Mouse (Mus musculus) layer of hippocampus, adult 2 months (tissue): ENCODE measurements around the gene Btbd9. TPM values are rescaled to one million over a fixed set of nuclear protein-coding genes. Genes with fewer than 3 reads are reported as not detected.

Source experiments
- DNase-seq, 2 experiments: peaks; one replicate each; pipeline ENCODE4 v3.0.0; 2022; ENCODE audit warnings: low spot score in 2 of 2
- H3K27ac ChIP-seq: fragments of 200-600 bp; 2 replicates; pipeline ENCODE4 v1.8.1; 2022
- H3K4me3 ChIP-seq: fragments of 200-600 bp; 2 replicates; pipeline ENCODE4 v1.8.1; 2022; ENCODE audit warnings: mild to moderate bottlenecking
- CTCF ChIP-seq: fragments of 200-600 bp; conservative IDR thresholded peaks from 2 replicates; pipeline ENCODE4 v1.8.1; 2022; ENCODE audit warnings: antibody characterized with exemption, mild to moderate bottlenecking, moderate library complexity
- total RNA-seq, 2 experiments: library from RNA; stranded (reverse); gene quantifications; 2 replicates each; pipeline ENCODE4 v1.2.3; 2021

The Btbd9 gene
- total RNA-seq, 2 experiments from 2014 or later, result 168 to 187 TPM

DNA sequence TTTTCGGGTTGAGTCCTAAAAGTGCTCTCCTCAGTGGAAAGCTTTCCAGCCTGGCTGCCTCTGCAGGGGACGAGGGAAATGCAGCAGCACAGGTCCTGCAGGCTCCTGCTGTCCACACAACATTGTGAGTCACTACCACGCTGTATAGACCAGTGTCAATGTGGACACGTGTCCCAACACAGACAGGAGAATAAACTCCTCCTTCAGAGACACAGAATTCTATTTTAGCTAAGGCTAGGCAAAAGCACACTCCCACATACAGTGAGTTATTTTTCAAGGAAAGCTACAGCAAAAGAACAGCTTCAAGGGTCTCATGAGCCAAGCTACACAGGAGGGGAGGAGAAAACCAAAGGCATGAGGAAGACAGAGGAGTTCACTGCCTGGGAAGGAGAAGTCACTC is 243.2 kb downstream of the Btbd9 start:
- Histone ChIP-seq H3K27ac (peak overlapping the region; percentile 4; the same call in 1 of the 2 replicates), H3K4me3 (no peak overlapping the region)
- TF ChIP-seq CTCF, result no peak
- no peak for DNase-seq

DNA sequence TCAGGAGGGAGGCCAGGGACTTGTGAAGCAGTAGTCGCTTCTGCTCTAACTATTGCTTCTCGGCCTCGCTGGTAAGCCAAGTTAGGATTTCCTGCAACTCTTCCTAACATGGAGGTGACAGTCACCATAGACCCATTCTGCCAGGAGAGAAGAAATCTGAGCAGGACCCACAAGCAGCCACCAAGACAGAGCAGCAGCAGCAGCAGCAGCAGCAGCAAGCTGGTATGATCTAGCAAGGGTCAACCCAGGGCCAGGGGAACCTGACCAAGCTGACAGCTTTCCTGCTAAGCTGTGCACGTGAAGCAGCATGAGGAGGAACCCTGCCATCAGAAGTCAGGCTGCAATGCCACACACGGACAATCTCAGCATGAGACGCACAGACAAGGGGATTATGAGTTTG is 244.9 kb downstream of the Btbd9 start:
- TF ChIP-seq CTCF, result no peak
- H3K4me3 ChIP-seq, result no peak overlapping the region
- H3K27ac ChIP-seq, result no peak overlapping the region
- no peak for DNase-seq

DNA sequence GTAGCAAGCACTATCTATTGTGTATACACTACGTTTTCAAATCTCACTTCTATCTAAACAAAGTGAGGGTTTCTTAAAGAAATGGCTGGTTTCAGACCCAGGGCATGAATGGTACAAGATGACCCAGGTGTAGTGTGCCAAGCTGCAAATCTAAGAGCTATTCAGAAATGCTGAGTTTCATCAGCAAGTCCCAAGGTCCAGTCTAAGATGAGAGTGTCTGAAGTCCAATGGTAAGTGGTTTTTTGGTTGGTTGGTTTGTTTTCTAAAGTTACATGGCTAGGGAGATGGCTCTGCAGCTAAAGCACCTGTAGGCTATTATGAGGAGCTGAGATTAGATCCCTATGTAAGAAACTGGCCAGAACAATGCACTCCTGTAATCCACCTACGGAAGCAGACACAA is 246.8 kb downstream of the Btbd9 start:
- no peak for DNase-seq
- no peak for TF ChIP-seq CTCF
- Histone ChIP-seq H3K4me3 (no peak overlapping the region), H3K27ac (peak overlapping the region; percentile 82; the same call in 1 of the 2 replicates)

DNA sequence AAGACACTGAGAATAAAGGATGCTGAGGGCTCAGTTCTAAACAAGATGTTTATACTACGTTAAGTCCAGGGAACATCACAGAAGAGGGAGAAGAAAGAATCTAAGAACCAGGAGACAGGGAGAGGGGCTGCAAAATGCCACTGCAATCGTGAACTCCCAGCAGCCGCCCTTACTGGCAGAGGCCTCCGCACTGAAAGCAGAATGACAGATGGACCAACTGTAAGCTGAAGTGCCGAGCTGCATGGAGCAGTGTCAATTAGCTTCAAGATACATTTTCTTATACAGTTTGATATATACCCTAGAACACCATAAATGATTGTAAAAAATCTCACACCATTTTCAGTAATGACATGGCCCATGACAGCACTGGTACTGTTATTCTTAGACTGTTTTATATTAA is 247.4 kb downstream of the Btbd9 start:
- DNase-seq, result no peak
- Histone ChIP-seq H3K4me3 (no peak overlapping the region), H3K27ac (peak overlapping the region; percentile 82)
- TF ChIP-seq CTCF, result no peak

DNA sequence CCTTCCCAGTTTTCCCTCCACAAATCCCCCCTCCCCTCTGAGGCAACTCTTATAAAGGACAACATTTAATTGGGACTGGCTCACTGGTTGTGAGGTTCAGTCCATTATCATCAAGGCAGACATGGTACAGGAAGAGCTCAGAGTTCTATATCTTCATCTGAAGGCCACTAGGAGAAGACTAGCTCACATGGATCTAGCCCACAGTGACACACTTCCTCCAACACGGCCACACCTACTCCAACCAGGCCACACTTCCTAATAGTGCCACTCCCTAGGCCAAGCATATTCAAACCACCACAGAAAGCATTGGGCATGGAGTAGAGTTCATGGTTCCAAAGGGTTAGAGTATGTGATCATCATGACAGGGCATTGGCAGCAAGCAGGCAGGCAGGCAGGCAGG is 249.4 kb downstream of the Btbd9 start:
- DNase-seq, result no peak
- H3K27ac ChIP-seq, result no peak overlapping the region
- no peak for TF ChIP-seq CTCF
- H3K4me3 ChIP-seq, result no peak overlapping the region

DNA sequence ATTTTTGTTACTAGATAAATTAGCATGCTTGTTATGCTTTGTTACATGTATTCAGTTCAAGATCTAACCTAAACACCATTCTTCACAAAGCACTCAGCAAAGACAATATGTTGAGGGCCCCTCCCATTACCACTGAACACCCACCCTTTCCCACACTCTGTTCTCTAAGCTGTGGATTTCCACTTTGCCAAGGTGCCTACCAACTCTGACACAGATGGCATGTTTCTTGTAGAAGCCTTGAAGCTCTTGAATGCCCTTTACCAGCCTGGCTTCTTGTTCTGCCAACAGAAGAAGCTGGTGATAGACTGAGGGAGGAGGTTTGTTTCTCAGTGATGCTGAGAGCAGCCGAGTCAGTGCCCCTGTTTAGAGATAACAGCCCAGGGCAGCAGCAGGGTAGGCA is 256.0 kb downstream of the Btbd9 start:
- Histone ChIP-seq H3K4me3 (no peak overlapping the region), H3K27ac (peak overlapping the region; percentile 43; the same call in 1 of the 2 replicates)
- peak in 1 of 2 experiments; percentile 42 for DNase-seq
- no peak for TF ChIP-seq CTCF

DNA sequence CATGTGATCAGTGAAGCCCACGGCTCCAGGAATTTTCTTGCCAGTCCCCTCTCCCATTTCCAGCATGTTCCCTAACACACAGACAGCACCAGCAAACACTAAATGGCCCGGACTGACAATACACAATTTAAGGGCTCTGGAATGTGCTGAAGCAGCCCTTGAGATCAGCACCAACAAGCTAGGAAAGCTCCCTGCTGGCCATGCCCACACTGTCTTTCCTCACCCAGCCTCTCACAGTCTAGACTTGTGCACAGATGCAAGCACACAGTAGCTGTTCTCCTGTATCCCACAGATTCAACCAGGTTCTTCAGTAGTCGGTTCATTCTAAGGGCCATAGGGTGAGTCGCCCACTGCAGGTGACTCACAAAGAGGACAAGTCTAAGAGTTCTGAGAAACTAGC is 263.6 kb downstream of the Btbd9 start:
- Histone ChIP-seq H3K27ac (peak overlapping the region; percentile 94), H3K4me3 (no peak overlapping the region)
- TF ChIP-seq CTCF, result no peak
- no peak for DNase-seq

DNA sequence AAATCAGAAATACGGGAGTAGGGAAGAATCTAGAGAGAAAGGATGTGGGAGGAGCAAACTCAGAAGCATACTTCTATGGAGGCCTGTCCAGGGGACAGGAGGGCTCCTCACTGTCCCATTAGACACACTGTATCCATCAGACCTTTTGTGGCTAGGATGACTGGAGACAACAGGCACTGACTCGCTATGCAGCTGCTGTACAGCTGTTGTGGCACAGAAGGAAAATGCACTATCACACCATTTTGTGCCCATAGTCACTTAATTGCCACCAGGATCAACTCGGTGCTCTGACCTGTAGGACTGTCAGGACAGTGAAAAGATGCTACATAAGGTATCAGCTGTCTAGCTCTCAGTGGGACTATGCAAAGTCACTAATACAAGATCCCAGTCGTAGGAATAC is 266.7 kb downstream of the Btbd9 start:
- peak overlapping the region; percentile 94 for H3K27ac ChIP-seq
- no peak for TF ChIP-seq CTCF
- no peak overlapping the region for H3K4me3 ChIP-seq
- DNase-seq, result no peak

DNA sequence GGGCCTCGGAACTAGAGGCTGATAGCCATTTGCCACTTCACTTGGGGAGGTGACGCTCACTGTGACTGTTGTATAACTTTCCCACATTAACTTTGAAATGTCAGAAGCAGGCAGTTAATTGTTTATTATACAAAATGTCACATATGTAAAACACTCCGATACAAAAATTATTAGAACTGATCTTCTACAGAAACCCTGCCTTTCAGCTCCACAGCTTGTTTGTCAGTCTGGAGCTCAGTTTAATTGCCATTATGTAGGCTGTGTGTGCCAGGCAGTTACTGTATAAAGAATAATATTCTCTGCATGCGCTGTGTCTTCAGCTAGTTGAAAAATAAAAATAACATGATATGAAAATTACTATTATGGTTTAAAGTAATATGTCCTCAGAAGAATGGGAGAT is 267.4 kb downstream of the Btbd9 start:
- Histone ChIP-seq H3K4me3 (no peak overlapping the region), H3K27ac (peak overlapping the region; percentile 94)
- TF ChIP-seq CTCF, result no peak
- peak in 1 of 2 experiments; percentile 41 for DNase-seq

DNA sequence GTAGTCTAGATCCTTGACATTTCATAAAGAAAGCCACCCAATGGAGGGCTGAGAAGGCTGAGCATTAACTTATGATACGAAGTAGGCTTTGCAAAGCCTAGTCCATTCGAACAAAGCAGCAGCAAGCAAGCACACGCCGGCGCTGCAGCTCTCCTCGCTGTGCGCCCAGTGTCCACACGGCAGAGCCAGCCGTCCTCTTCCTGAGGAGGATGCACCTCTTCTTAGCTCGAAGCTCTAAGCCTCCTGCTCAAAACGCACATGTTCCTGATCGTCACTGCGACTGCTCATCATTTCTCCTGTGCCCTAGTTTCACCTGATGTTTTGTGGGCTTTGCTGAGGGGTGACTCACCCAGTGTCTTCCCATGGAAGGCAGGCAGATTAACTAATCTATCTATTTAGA is 268.0 kb downstream of the Btbd9 start:
- no peak for DNase-seq
- Histone ChIP-seq H3K4me3 (no peak overlapping the region), H3K27ac (peak overlapping the region; percentile 94)
- TF ChIP-seq CTCF, result no peak

DNA sequence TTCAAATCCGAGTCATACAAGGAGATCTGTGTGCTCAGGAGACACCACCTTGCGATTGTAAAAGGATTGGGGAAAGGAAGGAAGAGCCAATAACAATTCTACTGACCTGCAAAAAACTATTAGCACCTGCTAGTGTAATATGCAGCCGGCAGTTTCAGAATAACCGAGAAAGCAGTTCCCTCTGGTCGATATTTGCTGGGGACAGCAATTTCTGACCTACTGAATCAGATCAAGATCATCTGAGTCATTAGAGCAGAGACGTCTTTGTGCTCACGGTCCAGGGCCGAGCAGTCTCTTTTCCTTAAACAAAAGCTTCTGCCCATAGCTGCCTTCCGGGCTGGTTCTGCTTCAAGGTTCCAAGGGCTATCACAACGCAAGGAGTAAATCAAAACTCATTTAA is 269.1 kb downstream of the Btbd9 start:
- no peak for DNase-seq
- Histone ChIP-seq H3K4me3 (no peak overlapping the region), H3K27ac (peak overlapping the region; percentile 94)
- TF ChIP-seq CTCF, result no peak

DNA sequence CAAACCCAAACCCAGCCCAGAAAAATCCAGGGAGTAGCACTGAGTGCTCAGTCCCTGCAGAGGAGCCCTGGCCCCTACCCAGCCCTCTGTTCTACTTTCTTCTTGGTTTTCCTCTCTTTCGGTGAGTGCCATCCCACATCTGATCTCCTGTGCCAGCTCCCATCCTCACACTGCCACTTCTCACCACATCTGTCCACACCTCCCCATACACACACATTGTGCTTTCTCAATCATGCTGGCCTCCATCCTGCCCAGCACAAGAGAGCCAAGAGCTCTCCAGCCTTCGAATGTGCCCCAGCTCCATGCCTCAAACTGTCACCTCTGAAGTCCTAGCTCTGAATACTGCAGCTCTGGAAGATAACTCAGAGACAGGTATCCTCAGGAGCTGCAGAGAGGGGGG is 271.5 kb downstream of the Btbd9 start:
- Histone ChIP-seq H3K4me3 (no peak overlapping the region), H3K27ac (peak overlapping the region; percentile 24)
- TF ChIP-seq CTCF, result no peak
- no peak for DNase-seq

DNA sequence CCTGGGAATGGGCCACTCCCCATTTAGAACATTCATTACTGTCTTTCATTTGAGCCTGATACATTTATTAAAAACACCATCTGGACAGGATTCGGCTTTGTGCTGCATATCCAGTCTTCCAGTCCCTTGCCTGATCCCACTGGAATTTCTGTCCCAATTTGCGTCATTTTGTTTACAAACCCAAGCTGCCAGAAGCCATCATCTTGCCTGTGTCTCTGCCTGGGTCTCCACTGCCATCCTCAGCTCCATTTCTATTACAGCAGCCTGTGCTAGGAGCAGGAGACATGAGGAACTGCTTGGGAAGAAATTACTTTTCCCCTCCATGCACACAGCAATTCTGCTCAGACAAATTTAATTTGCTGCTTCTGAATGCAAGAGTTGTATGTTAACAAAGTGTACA is 274.9 kb downstream of the Btbd9 start:
- H3K4me3 ChIP-seq, result no peak overlapping the region
- H3K27ac ChIP-seq, result peak overlapping the region; percentile 57
- peak; percentile 63 for TF ChIP-seq CTCF
- peak in 1 of 2 experiments; percentile 61 for DNase-seq

DNA sequence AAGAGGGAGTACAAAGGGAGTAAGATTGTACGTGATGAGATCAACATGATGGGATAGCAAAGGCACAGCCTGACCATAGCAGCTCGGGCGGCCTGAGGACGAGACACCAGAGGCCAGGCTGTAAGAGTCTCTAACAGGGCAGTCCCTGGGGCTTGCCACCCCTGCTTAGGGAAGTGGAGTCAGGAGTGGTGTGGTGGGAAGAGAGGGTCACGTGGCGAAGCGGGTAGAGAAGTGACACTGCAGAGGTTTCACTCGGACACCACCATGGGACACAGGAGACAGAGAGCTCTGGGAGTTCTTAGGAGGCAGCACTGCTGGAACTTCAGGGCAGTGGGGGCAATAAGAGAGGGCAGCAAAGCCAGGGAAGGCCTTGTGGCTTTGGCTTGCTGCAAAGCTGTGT is 278.9 kb downstream of the Btbd9 start:
- TF ChIP-seq CTCF, result no peak
- DNase-seq, result no peak
- Histone ChIP-seq H3K4me3 (no peak overlapping the region), H3K27ac (no peak overlapping the region)

DNA sequence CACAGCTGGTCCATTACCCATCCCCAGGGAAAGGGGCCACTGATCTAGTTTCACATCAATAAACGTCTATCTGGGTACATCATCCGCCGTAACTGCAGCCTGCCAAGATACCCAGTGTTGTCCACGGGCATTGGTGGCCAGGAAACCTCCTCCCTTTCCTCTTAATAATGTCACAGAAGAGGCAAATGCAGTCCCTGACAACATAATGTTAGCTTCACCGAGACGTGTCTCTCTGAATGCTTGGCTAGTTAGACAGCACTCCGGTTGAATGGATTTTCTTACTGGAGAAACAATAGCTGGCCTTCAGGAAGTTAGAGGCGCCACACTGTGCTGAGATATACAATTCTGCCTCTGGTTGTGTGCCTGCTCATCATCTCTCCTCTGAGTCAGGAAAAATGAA is 280.2 kb downstream of the Btbd9 start:
- no peak for TF ChIP-seq CTCF
- DNase-seq, result no peak
- peak overlapping the region; percentile 19 for H3K27ac ChIP-seq
- no peak overlapping the region for H3K4me3 ChIP-seq
